Mouse (Mus musculus) thymus, postnatal 25 days (tissue): ENCODE results near the gene Aplp1.
"Not testable (repeated sequence)": the region's sequence is repeated elsewhere in the genome, so short reads cannot be mapped to it uniquely, and the experiment has no call there.

Experiments
- DNase-seq: peaks from one replicate; pipeline ENCODE4 v3.0.0; 2022

The Aplp1 gene

GRCm38 (mm10) chr7:30444971-30445751, at the start of gene Aplp1:
TSS of gene Aplp1 (minus strand) at chr7:30445535.
- DNase-seq: peak; percentile 51

- no peak for DNase-seq
Measured at GRCm38 (mm10) chr7:30493401-30493931, 48.1 kb upstream of the Aplp1 start, which contains the start of gene Prodh2. TSS of gene Prodh2 (plus strand) at chr7:30493622.

GRCm38 (mm10) chr7:30492765-30493164, 47.4 kb upstream of the Aplp1 start:
- peak; percentile 79 for DNase-seq

- DNase-seq: no peak
Measured at GRCm38 (mm10) chr7:30490957-30491307, 45.6 kb upstream of the Aplp1 start.

- peak; percentile 36 for DNase-seq
Measured at GRCm38 (mm10) chr7:30490251-30490956, 45.1 kb upstream of the Aplp1 start.

- no peak for DNase-seq
Measured at GRCm38 (mm10) chr7:30484250-30484649, 38.9 kb upstream of the Aplp1 start.

GRCm38 (mm10) chr7:30477415-30478381, 32.4 kb upstream of the Aplp1 start:
- no peak for DNase-seq

GRCm38 (mm10) chr7:30476136-30476535, 30.8 kb upstream of the Aplp1 start:
- DNase-seq: not testable (repeated sequence)

- DNase-seq: no peak
Measured at GRCm38 (mm10) chr7:30474999-30475398, 29.7 kb upstream of the Aplp1 start.

- DNase-seq: peak; percentile 61
Measured at GRCm38 (mm10) chr7:30472411-30472810, 27.1 kb upstream of the Aplp1 start.

- no peak for DNase-seq
Measured at GRCm38 (mm10) chr7:30464816-30465300, 19.5 kb upstream of the Aplp1 start.

GRCm38 (mm10) chr7:30463996-30464395, 18.7 kb upstream of the Aplp1 start:
- DNase-seq: no peak

GRCm38 (mm10) chr7:30463568-30463967, 18.2 kb upstream of the Aplp1 start:
- DNase-seq: no peak

GRCm38 (mm10) chr7:30459484-30459883, 14.1 kb upstream of the Aplp1 start:
- no peak for DNase-seq

- no peak for DNase-seq
Measured at GRCm38 (mm10) chr7:30457629-30458330, 12.4 kb upstream of the Aplp1 start, which contains the start of the genes Kirrel2 and Nphs1. TSS of gene Kirrel2 (minus strand) at chr7:30457690. TSS of gene Nphs1 (plus strand) at chr7:30458315.

- no peak for DNase-seq
Measured at GRCm38 (mm10) chr7:30456911-30457628, 11.7 kb upstream of the Aplp1 start.

- no peak for DNase-seq
Measured at GRCm38 (mm10) chr7:30456487-30456886, 11.2 kb upstream of the Aplp1 start.

- DNase-seq: no peak
Measured at GRCm38 (mm10) chr7:30454259-30454658, 8.9 kb upstream of the Aplp1 start.

GRCm38 (mm10) chr7:30453766-30454165, 8.4 kb upstream of the Aplp1 start:
- peak; percentile 48 for DNase-seq

GRCm38 (mm10) chr7:30453327-30453726, 8.0 kb upstream of the Aplp1 start:
- no peak for DNase-seq

GRCm38 (mm10) chr7:30450241-30450640, 4.9 kb upstream of the Aplp1 start:
- no peak for DNase-seq
